Mouse (Mus musculus): ENCODE data around the gene Stoml3. TPM values are rescaled to one million over a fixed set of nuclear protein-coding genes. Genes with fewer than 3 reads are reported as not detected.
A peak's percentile ranks its signal among the peaks of the same experiment; 100 is the strongest.

The Stoml3 gene
- not detected in 2 replicates for total RNA-seq (2021)
- long read RNA-seq, experiment 1: 0 reads
- long read RNA-seq, experiment 2: 0 reads

- no peak for DNase-seq
Observed at GRCm38 (mm10) chr3:53488353-53488752, at the start of gene Stoml3. Stoml3 (plus strand) TSS chr3:53488653.

- DNase-seq: no peak
Observed at GRCm38 (mm10) chr3:53445540-53445939, 42.9 kb upstream of the Stoml3 start.

DNA sequence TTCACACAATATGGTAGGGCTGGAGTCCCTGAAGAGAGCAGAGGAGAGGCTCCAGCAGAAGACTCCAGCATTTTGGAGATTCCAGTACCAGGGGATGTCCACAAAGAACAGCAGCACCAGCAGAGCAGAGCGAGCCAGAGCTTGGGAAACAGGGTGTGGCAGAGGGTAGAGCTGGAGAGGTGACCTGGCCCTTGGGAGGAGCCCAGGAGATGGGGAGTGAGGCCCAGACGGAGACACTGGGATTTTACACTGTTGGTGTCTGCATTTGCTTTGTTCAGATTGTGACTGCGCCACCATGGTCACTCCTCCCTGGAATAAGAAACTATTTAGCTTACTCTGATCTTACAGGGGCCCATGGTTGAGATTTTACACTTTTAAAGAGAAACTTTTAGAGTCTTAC, 41.7 kb upstream of the Stoml3 start:
- no peak for DNase-seq

GRCm38 (mm10) chr3:53448208-53448607, 40.2 kb upstream of the Stoml3 start:
- peak; percentile 53 for DNase-seq

DNA sequence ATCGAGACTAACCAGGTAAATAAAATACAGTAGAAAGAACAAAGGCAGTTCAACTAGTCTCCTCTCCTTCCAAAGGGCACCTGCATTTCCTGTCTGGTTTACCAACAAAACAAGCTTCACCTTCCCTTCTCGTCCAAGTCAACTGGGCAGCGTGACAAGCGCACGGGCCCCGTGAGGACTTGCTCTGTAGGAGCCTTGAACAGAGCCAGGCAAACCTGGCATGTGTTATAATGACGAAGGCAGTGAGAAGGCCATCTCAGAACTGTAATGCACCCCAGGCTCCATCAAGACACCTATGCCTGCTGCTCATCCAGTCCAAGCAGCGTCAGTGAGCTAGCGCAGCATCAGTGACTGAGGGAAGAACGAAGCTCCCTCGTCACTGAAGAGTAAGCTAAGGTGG, 37.8 kb upstream of the Stoml3 start:
- peak; percentile 54 for DNase-seq

DNA sequence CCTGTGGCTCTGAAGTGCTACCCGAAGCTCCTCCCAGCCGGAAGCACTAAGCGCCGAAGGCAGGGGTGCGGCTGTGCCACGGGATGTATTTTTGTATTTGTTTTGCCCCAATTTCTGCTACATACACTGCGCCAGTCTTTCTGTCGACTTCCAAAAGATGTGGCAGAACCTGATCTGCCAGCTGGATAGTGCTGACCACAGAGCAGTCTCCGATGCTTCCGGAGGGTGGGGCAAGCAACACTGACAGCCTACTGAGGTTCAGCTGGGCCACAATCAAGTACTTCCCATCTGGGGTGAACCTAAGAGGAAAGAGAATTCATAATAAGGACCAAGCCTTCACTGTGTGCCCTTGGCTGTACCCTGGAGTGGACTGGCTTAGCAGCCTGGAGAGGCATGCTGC, 36.1 kb upstream of the Stoml3 start:
- no peak for DNase-seq

GRCm38 (mm10) chr3:53453346-53453745, 35.1 kb upstream of the Stoml3 start:
- no peak for DNase-seq

DNA sequence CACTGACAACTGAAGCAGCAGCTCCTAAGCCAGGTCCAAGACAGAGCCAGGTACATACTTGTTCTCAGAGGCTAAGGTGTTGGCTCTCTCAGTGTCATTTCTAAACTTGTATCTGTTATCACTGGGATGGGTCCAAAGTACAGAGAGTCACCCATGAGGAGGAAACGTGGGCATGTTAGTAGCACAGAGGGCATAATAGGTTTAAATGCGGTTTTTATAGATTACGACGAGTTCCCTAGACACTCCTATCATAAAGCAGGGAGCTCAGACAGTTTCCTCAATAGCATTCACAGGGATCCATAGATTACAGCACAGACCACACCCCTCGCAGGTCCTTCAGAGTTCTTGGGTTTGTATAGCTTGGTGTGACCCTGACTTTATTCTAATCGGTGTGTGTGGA, 34.4 kb upstream of the Stoml3 start:
- DNase-seq: no peak

GRCm38 (mm10) chr3:53454561-53454960, 33.9 kb upstream of the Stoml3 start:
- no peak for DNase-seq

DNA sequence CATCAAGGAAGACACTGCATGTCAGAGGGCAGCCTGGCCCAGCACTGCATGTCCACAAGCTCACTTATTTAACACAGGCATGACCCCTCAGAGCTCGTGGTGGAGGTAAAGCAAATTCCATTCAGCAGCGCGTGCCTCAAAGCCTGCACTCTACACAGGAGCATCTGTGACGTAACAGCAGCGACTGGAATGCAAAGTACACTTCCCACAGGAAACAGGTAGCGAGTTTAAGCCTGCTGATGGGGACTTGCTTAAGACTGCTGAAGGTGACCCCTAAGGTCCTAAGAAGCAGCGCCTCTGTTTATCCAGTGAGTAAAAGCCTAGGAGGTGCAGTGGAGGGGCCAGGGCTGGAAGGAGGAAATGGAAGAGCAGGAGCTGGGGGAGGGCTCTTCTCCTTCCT, 33.5 kb upstream of the Stoml3 start:
- DNase-seq: no peak

DNA sequence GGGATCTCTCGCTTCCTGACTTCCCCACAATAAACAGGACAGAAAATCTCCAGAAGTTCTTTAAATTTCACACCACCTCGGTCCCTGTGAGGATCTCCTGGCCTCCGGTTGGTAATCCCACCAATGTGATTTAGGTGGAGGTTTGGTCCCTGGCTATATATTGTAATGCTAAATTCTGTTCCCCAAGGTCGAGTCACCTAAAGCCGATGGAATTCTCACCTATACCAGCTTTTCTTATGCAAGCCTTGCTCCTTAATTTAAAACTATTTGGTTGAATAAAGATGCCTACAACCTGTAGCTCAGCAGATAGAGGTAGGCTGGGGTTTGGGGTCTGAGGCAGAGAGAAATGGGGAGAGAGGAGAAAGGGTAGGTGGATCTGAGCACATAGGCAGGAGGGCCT, 30.7 kb upstream of the Stoml3 start:
- DNase-seq: no peak

DNA sequence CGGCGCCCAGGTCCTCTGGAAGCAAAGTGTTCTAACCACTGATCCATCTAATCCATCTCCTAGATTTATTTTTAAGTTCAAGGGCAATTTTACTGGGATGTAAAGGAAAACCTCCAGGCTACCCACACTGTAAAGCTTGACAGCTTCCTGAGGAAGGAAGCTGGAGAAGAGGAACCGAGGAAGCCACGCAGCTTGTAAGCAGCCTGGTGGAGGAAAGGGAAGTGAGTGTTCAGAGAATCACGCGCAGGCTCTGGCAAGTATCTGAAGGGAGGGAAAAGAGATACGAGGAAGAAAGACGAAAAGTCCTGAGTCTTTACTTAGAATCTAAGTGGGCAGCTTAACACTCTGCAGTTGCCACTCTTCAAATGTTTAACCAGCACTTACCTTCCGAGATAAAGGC, 28.3 kb upstream of the Stoml3 start:
- no peak for DNase-seq

DNA sequence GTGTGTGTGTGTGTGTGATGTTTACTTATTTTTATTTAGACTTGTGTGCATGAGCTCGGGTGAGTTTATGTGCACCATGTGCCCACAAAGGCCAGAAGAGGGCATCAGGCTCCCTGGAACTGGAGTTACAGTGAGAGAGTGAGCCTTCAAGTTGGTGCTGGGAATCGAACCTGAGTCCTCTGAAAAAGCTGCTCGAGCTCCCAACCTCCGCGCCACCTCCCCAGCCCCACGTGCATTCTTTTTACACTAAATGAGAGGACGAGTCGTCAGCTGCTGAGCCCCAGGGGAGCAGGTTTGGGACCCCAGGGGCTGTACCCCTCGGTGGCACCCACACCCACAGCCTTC, 25.8 kb upstream of the Stoml3 start:
- no peak for DNase-seq

GRCm38 (mm10) chr3:53463046-53463764, 25.2 kb upstream of the Stoml3 start, which contains the start of the genes Nhlrc3 and Proser1:
Nhlrc3 (minus strand) TSS chr3:53463332.
Proser1 (plus strand) TSS chr3:53463666.
- DNase-seq: peak; percentile 98

DNA sequence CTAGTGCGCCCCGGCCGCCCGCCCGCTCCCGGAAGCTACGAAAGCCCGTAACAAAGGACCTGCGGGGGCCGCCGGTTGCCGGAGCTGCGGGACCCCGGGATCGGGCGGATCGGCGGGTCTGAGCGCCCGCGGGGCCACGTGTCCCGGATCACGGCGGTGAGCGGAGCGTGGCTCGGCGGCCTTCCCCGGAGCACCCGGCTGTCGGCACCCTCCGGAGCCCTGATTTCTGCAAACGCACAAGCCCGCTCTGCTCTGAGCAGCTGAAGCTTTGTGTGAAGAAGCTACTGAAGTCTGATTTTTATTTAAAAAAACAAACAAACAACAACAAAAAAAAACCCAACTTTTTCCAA, 24.7 kb upstream of the Stoml3 start:
- DNase-seq: no peak

DNA sequence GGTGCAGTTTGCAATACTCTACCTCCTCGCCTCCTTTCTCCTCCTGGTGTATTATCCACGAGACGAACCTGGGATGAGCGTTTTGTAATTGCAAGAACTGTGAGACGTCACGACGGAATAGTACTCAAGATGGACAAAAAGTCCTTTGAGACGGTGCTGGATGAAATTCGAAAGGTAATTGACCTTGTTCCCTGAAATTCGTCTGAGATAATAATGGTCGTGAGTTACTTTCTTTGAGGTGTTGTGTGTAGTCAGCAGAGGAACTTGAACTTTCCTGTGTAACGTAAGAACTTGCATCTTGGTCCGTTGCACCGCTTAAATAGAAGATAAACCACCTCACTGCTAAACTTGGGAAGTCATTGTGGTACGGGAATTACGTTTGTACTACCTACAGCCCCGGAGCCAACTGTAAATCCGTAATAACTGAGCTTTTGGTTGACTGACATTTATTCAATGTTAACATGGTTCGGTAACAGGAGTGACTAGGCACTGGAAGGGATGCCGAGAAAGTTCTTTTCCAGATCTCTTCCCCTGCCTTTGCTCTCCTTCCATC, 24.2 kb upstream of the Stoml3 start:
- DNase-seq: no peak

DNA sequence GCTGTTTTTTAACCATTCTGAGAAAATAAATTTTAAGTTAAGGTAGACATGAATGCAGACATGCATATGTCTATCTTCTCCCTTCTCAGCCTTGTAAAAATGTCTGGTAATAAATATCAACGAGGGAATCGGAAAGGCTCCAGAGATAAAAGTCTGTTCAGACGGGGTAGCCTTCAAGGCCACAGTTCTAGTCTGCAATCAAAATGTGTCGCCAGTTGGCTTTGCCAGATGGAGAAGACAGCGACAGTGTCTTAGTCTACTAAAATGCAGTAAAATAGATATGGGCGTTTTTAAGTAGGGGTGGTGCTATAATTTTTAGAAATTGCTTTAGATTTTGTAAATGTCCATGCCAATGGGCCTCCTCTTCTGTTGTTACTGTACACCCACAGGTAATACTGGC, 23.1 kb upstream of the Stoml3 start:
- no peak for DNase-seq

- DNase-seq: no peak
Observed at GRCm38 (mm10) chr3:53466481-53466880, 22.0 kb upstream of the Stoml3 start.

DNA sequence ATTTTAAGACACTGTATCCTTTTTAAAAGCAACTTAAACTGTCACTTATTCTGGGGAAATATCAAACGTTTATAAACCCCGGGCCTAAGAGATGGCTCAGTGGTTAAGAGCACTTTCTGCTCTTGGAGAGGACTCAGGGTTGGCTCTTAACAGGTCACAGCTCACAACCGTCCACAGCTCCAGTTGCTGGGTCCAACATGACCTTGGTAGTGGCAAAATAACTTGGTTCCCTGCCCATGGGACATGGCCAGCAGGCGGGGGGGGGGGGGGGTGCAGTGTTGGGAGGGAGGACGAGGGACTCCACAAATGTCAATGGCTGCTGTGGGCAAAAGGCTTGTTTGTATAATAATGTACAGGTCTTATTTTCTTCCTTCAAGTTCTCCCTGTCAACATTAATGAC, 21.1 kb upstream of the Stoml3 start:
- peak; percentile 59 for DNase-seq

GRCm38 (mm10) chr3:53469650-53470049, 18.8 kb upstream of the Stoml3 start:
- DNase-seq: no peak

GRCm38 (mm10) chr3:53472061-53472460, 16.4 kb upstream of the Stoml3 start:
- DNase-seq: no peak

- no peak for DNase-seq
Observed at GRCm38 (mm10) chr3:53474179-53474578, 14.3 kb upstream of the Stoml3 start.

DNA sequence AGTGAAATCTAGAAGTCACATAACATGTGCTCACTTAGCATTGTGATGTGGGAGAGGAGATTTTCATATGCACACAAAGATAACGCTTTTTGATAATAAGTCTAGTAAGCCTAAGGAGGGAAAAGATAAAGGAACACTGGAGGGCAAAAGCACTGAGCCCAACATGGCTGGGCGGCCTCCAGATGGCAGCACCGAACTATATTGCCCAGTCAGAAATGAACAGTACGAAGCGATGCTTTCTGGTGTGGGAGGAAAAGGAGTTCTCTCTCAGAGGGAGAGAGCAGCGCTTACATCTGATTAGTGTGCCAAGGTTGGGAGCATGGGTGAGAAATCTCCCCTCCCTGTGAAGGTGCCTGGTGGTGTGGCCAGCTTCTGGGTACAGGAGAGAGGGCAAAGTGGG, 12.6 kb upstream of the Stoml3 start:
- peak; percentile 33 for DNase-seq

GRCm38 (mm10) chr3:53477468-53477867, 11.0 kb upstream of the Stoml3 start:
- no peak for DNase-seq

Measured in adrenal gland, postnatal 14 days (tissue).